Mouse (Mus musculus): ENCODE results near the gene Uspl1.

Uspl1 gene

GRCm38 (mm10) chr5:149257518-149258281 is 73.5 kb downstream of the Uspl1 start:
- DNase-seq (ENCODE audit: low read depth, low spot score), result peak; percentile 68

DNA sequence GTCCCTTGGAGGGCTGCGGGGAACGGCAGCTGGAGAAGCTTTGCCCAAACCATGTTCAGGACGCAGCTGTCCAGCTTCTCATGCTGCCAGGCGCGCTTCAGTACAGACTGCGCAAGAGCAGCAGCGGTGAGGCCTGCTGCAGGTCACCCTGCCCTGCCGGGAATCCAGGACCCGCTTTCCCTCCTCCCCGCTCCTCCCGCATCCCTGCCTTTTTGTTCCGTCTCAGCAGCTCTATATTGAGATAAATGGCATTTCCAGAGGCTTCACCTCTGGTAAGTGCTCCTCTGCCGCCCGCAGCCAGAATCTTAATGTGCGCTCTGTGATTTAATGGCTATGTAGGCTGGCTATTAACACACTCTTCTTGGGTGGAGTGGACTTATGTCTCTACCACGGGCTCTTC is 74.9 kb downstream of the Uspl1 start:
- peak; percentile 74 for DNase-seq (ENCODE audit: low read depth, low spot score)

DNA sequence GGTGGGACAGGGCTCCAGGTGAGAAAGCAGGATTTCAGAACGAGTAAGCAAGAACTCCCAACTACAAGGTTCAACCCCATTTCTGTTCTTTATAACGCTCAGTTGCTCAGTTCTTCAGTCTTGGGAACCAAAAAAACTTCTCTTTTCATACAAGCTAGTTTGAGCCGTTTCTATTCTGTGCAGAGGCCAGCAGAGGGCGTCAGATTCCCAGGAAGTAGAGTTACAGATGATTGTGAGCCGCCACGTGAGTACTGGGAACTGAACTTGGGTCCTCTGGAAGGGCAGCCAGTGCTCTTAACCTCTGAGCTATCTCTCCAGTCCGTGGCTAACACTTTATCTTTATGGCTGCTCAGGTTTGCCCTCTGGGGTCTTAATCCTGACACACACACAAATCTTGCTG is 77.3 kb downstream of the Uspl1 start:
- DNase-seq (ENCODE audit: low read depth, low spot score), result no peak

DNA sequence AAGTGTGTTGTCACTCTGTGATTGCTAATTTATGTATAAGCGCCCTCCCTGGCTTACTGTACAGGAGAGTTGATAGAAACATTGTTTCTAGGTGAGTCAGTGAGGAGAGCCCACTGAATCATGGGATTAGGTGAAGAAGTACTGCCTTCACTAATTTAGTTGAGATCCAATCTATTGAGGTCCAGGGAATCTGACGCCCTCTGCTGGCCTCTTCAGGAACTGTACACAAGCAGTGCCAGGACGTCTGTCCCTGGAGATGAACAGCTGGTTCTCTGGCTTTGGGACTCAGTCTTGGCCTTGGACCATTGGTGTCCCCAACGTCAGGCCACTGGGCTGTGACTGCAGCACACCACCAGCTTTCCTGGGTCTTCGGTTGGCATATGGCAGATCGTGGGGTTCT is 77.7 kb downstream of the Uspl1 start:
- no peak for DNase-seq (ENCODE audit: low read depth, low spot score)

DNA sequence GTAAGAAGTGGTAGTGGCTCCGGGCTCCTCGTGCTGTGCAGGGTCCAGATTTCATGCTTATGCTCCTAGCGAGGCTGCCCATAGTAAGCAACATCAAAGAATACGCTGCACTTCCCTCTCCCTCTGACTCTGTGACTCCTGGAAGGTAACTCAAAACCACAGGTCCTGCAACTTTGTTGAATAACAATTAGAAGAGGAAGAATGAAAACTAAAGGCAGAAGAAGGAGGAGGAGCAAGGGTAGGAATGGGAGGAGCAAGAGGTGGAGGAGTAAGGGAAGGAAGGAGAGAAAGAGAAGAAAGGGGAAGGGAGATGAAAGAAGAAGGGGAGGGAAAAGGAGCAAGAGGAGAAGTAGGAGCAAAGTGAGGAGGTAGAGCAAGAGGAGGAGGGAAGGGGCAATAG is 80.3 kb downstream of the Uspl1 start, which contains the start of gene Alox5ap:
Gene Alox5ap, plus strand, starts transcription at position 363 of the 400 bp plus-strand sequence.
- no peak for DNase-seq (ENCODE audit: low read depth, low spot score)

DNA sequence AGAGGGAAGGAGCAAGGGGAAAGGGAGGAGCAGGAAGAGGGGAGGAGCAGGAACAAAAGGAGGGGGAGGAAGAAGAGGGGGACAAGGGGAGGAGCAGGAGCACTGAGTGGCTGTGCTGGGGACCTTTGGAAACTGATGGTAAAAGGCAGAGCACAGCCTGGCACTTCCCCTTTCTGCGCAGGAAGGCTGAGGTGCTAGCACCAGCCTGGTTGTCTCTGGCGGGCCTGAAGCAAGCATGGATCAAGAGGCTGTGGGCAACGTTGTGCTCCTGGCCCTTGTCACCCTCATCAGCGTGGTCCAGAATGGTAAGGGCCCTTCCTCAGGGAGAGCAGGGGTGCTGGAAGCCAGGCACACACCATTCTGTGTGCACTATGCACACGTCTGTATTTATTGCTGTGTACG is 80.7 kb downstream of the Uspl1 start:
- DNase-seq (ENCODE audit: low read depth, low spot score), result no peak

Measured in mesoderm, embryonic 11.5 days (tissue).